Mouse (Mus musculus) stomach, embryonic 14.5 days (tissue): ENCODE data around the gene Bnip3. TPM values are rescaled to one million over a fixed set of nuclear protein-coding genes. Genes with fewer than 3 reads are reported as not detected.

ENCODE experiments used
- ATAC-seq: fragments of 200-750 bp; cut with Nextera tagmentation; 2 replicates; pipeline ENCODE4 v1.8.0; 2017; ENCODE audit warnings: low read depth, moderate TSS enrichment; ENCODE audit not compliant: insufficient number of reproducible peaks, insufficient read depth, low FRiP score
- H3K27ac ChIP-seq: fragments of 300-500 bp; sonication (generic); 2 replicates; pipeline ENCODE4 v1.5.1; 2014; ENCODE audit warnings: mild to moderate bottlenecking, low read length, moderate library complexity, mixed read lengths
- H3K27me3 ChIP-seq: fragments of 300-500 bp; sonication (generic); 2 replicates; pipeline ENCODE4 v1.6.1; 2014; ENCODE audit warnings: low read length, control low read depth, mixed read lengths; ENCODE audit not compliant: control insufficient read depth, insufficient read depth
- H3K36me3 ChIP-seq: fragments of 300-500 bp; sonication (generic); 2 replicates; pipeline ENCODE4 v1.6.1; 2014; ENCODE audit warnings: mild to moderate bottlenecking, control low read depth, low read length, moderate library complexity, mixed read lengths; ENCODE audit not compliant: control insufficient read depth, insufficient read depth
- H3K4me1 ChIP-seq: fragments of 300-500 bp; sonication (generic); 2 replicates; pipeline ENCODE4 v1.6.1; 2014; ENCODE audit warnings: low read length, control low read depth, mixed read lengths; ENCODE audit not compliant: control insufficient read depth, insufficient read depth
- H3K4me2 ChIP-seq: fragments of 300-500 bp; sonication (generic); replicated peaks from 2 replicates; pipeline ENCODE4 v1.6.1; 2014; ENCODE audit warnings: low read depth, low read length, control low read depth
- H3K4me3 ChIP-seq: fragments of 300-500 bp; sonication (generic); 2 replicates; pipeline ENCODE4 v1.5.1; 2014; ENCODE audit warnings: low read depth, low read length, control low read depth
- H3K9ac ChIP-seq: fragments of 300-500 bp; sonication (generic); replicated peaks from 2 replicates; pipeline ENCODE4 v1.6.1; 2014; ENCODE audit warnings: low read depth, mild to moderate bottlenecking, control low read depth, low read length, moderate library complexity, mixed read lengths
- H3K9me3 ChIP-seq: fragments of 300-500 bp; sonication (generic); 2 replicates; pipeline ENCODE4 v1.6.1; 2016; ENCODE audit warnings: low read depth, low read length, control low read depth; ENCODE audit not compliant: control insufficient read depth
- WGBS: fragments of 180-500 bp; shearing (Covaris S2); extraction: QIAGEN DNeasy Blood & Tissue Kit; methylation state at CpG from one replicate; pipeline ENCODE4 v1.1.7; 2014; 5-methylcytosine and 5-hydroxymethylcytosine counted together
- polyA plus RNA-seq: library from polyadenylated mRNA; unstranded; fragments of >200 nt; fragmentation: Nextera tagmentation; extraction: Ambion mirVana; gene quantifications from 2 replicates; pipeline ENCODE4 v1.2.1, GENCODE M21; 2014

The Bnip3 gene
- polyA plus RNA-seq, 1 experiment from 2014 or later = 118 TPM

GRCm38 (mm10) chr7:138845544-138846391 lies 63.6 kb downstream of the Bnip3 start, which contains the start of the genes Ppp2r2d and Mapk1ip1:
Ppp2r2d (plus strand) TSS chr7:138846079.
Mapk1ip1 (minus strand) TSS chr7:138846273.
- under 1% methylated on average over 51 of the region's 51 CpGs for WGBS
- Histone ChIP-seq H3K27me3 (no peaks in the 10 kb centered on the region), H3K9me3 (no peaks in the 10 kb centered on the region), H3K4me1 (peaks cover 24% of the 10 kb centered on the region), H3K4me2 (peak within 1 kb of the TSS; percentile 91), H3K36me3 (peaks cover 8% of the 10 kb centered on the region; the same call in 1 of the 2 replicates), H3K4me3 (peak within 1 kb of the TSS; percentile 98), H3K9ac (peak within 1 kb of the TSS; percentile 94), H3K27ac (peak within 1 kb of the TSS; percentile 86)
- peak; percentile 94 for ATAC-seq

- Histone ChIP-seq H3K4me2 (peak overlapping the region; percentile 47), H3K4me1 (peaks cover 24% of the 10 kb centered on the region), H3K9ac (peak overlapping the region; percentile 94; the same call in 1 of the 2 replicates), H3K27me3 (no peaks in the 10 kb centered on the region), H3K27ac (no peak overlapping the region), H3K36me3 (0 out of 2 replicates have a peak, but pooled peaks cover 5% of the 10 kb centered on the region), H3K9me3 (no peaks in the 10 kb centered on the region), H3K4me3 (peak overlapping the region; percentile 98)
- 37% methylated on average over 8 of the region's 8 CpGs for WGBS
- ATAC-seq = no peak
Measured at GRCm38 (mm10) chr7:138845111-138845510, 64.2 kb downstream of the Bnip3 start.

- no peak overlapping the region for H3K9ac ChIP-seq
- H3K27me3 ChIP-seq = no peaks in the 10 kb centered on the region
- H3K27ac ChIP-seq = no peak overlapping the region
- H3K36me3 ChIP-seq = 0 out of 2 replicates have a peak, but pooled peaks cover 2% of the 10 kb centered on the region
- no peaks in the 10 kb centered on the region for H3K9me3 ChIP-seq
- H3K4me2 ChIP-seq = no peak overlapping the region
- peaks cover 22% of the 10 kb centered on the region for H3K4me1 ChIP-seq
- WGBS = 82% methylated on average over 4 of the region's 4 CpGs
- H3K4me3 ChIP-seq = no peak overlapping the region
- ATAC-seq = no peak
Measured at GRCm38 (mm10) chr7:138843421-138843820, 65.9 kb downstream of the Bnip3 start.

- H3K4me3 ChIP-seq = no peak overlapping the region
- peaks cover 10% of the 10 kb centered on the region; the same call in 1 of the 2 replicates for H3K4me1 ChIP-seq
- H3K9ac ChIP-seq = no peak overlapping the region
- ATAC-seq = no peak
- H3K9me3 ChIP-seq = no peaks in the 10 kb centered on the region
- no peak overlapping the region for H3K4me2 ChIP-seq
- no peaks in the 10 kb centered on the region for H3K27me3 ChIP-seq
- peaks cover 1% of the 10 kb centered on the region; the same call in 1 of the 2 replicates for H3K36me3 ChIP-seq
- no peak overlapping the region for H3K27ac ChIP-seq
- WGBS = 74% methylated on average over 3 of the region's 3 CpGs
Measured at GRCm38 (mm10) chr7:138841436-138842151, 67.7 kb downstream of the Bnip3 start.

Other genes starting within 250 kb of the Bnip3 start
- 34.9 and 39.0 TPM in 2 replicates for gene Ppp2r2d, start 63.4 kb downstream of the Bnip3 start, polyA plus RNA-seq
- 18.3 and 19.5 TPM in 2 replicates for gene Mapk1ip1, start 63.2 kb downstream of the Bnip3 start, polyA plus RNA-seq
- gene Jakmip3, start 31.2 kb upstream of the Bnip3 start, polyA plus RNA-seq = 0.12 and 0.21 TPM in 2 replicates
- 24.1 and 24.9 TPM in 2 replicates for gene Dpysl4, start 176.5 kb upstream of the Bnip3 start, polyA plus RNA-seq